Mouse (Mus musculus) ovary, postnatal 14 days (tissue): ENCODE data around the gene Zfp983.
"Not testable (repeated sequence)": the region's sequence is repeated elsewhere in the genome, so short reads cannot be mapped to it uniquely, and the experiment has no call there.

Experiments
- DNase-seq: peaks from one replicate; pipeline ENCODE4 v3.0.0; 2022; ENCODE audit warnings: low spot score

Gene Zfp983

GRCm38 (mm10) chr17:21650364-21650907 is at the start of gene Zfp983:
Gene Zfp983 (plus strand): TSS chr17:21650624.
- DNase-seq: peak; percentile 58

DNA sequence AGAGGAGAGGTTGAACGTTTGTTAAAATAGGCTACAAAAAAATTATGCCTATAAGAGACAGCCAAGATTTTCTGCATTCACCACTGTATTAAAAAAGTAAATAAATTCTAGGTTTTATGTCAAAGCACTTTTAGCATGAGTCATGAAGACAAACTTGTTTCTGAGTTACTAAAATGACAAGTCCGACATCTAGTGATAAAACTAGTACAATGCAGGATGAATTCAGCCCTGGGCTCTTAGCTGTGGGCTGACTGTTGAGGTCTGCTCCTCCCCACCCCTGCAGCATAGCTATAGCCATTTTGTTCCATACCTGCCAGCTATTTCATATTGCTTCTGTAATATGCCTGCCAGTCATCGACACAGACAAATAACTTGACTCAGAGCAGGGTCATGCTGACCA is 34.1 kb upstream of the Zfp983 start:
- DNase-seq: no peak

DNA sequence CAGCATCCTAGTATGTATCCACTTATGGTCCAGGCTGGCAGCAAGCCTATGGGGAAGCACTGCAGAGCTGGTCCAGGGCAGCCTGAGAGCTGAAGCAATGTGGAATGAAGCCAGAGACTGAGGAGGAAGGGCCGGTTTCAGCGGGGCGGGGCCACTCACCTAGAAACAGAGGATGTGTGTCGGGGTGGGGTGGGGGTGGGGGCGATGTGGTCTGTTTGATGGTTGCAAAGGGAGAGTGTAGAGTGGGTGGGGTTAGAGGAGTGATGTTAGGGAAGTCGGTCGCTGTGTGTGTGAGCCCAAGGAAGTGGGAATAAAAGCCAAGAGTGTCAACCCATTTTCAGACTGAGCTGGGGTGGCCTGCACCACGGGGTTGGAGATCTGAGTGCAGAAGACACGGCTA is 33.1 kb upstream of the Zfp983 start:
- no peak for DNase-seq

DNA sequence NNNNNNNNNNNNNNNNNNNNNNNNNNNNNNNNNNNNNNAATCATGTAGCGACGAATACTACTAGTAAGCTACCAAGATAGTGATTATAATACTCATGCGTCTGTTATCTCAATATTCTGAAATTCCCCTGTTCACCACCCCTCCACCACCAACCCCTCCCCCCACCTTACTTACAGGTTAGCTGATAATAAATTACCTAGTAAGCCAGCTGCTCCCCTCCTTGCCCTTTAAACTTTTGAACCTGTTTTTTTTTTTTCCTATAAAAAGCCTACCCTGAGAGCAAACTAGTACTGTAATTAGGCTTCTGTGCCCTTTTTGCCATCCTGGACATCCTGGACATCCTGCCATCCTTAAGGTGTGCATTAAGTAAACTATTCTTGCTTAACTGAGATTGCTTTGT is 26.8 kb upstream of the Zfp983 start:
- DNase-seq: no peak

DNA sequence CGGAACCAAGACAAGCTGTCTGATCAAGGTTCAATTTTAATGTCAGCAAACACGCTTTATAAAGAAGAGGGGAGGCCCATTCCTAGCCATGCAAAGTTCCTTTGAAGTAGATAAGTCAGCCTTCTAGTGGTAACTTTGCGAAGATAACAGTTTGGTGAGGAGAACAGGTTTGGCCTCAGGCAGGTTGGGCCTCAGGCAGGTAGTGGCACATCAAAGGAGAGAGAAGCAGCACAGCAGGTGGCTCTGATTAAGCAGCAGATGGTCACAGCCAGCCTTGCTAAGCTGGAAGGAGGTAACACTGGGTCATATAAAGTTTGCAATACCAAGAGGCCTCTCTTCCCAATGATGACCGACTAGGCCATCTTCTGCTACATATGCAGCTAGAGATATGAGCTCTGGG is 14.7 kb upstream of the Zfp983 start:
- DNase-seq: not testable (repeated sequence)

- no peak for DNase-seq
Measured at GRCm38 (mm10) chr17:21648791-21649190, 1.6 kb upstream of the Zfp983 start.

DNA sequence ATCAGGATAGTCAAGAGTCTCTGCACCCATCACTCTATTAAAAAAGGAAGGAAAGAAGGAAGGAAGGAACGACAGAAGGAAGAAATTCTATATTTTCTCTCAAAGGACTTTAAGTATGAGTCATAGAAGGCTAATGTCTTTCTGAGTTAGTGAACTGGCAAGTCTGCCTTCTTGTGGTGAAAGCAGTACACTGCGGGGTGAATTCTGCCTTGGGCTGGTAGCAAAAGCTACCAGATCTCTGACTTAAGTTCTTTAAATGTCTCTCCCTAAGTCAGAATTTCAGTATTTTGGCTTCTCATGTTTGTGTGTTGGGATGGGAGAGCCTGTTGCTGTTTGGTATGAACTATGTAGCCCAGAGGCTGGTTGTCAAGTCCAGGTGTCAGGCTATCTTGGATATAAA is 488 bp upstream of the Zfp983 start:
- DNase-seq: peak; percentile 1

GRCm38 (mm10) chr17:21678826-21679225 is 28.4 kb downstream of the Zfp983 start:
- not testable (repeated sequence) for DNase-seq

DNA sequence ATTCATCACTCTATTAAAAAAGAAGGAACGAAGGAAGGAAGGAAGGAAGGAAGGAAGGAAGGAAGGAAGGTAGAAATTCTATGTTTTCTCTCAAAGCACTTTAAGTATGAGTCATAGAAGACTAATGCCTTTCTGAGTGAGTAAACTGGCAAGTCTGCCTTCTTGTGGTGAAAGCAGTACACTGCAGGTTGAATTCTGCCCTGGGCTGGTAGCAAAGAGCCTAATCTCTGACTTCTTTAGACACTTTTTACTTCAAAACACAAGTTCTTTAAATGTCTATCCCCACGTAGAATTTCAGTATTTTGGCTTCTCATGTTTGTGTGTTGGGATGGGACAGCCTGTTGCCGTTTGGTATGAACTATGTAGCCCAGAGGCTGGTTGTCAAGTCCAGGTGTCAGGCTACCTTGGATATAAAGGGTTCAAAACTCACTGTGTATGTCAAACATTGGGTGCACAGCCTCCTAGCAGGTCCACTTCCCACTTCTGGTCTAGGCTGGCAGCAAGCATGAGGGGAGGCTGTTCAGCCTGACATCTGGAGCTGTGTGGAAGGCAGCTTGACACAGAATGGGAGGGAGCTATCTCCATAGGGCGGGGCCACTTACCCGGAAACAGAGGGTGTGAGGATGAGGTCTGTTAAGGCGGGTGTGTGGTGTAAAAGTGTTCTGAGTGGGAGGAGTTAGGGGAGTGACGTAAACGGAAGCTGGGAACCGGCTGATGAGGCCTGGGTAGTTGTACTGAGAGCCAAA is 29.0 kb downstream of the Zfp983 start:
- peak; percentile 71 for DNase-seq

DNA sequence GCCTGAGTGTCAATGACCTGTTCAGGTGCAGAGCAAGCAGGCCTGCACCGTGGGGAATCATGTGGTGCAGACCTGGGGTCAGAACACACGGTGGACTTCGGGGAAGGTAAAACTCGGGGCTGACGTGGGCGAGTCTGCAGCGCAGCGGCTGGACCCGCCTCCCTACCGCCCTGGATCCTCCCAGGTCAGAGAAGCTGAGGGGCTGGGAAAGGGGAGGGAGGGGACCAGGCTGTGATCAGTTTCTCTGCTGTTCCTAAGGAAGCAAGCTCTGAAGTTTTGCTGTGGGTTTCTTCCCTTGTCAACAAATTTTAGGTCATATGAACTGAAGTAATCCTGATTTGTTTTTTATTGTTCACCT is 29.6 kb downstream of the Zfp983 start:
- DNase-seq: not testable (repeated sequence)

- no peak for DNase-seq
Measured at GRCm38 (mm10) chr17:21691560-21691959, 41.1 kb downstream of the Zfp983 start, which contains the start of gene Gm10226. Gene Gm10226 (plus strand): TSS chr17:21691860.

- no peak for DNase-seq
Measured at GRCm38 (mm10) chr17:21693342-21693741, 42.9 kb downstream of the Zfp983 start.

- no peak for DNase-seq
Measured at GRCm38 (mm10) chr17:21696073-21696472, 45.6 kb downstream of the Zfp983 start.

- no peak for DNase-seq
Measured at GRCm38 (mm10) chr17:21702281-21703240, 52.1 kb downstream of the Zfp983 start.

DNA sequence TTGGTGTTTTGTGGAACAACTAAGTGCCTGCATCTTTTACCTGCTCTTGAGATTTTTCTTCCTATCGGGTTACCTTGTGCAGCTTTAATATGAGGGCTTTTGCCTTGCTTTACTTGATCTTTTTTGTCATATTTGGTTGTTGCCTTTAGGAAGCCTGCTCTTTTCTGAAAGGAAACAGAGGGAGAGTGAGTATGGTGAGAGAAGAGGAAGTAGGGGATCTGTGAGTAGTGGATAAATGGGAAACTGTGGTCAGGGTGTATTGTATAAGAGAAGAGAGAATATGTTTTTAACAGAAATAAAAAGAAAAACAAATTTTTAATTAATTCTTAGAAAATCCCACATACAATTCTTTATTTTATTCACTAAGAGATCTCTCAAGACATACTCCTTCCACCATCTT is 53.0 kb downstream of the Zfp983 start:
- no peak for DNase-seq

DNA sequence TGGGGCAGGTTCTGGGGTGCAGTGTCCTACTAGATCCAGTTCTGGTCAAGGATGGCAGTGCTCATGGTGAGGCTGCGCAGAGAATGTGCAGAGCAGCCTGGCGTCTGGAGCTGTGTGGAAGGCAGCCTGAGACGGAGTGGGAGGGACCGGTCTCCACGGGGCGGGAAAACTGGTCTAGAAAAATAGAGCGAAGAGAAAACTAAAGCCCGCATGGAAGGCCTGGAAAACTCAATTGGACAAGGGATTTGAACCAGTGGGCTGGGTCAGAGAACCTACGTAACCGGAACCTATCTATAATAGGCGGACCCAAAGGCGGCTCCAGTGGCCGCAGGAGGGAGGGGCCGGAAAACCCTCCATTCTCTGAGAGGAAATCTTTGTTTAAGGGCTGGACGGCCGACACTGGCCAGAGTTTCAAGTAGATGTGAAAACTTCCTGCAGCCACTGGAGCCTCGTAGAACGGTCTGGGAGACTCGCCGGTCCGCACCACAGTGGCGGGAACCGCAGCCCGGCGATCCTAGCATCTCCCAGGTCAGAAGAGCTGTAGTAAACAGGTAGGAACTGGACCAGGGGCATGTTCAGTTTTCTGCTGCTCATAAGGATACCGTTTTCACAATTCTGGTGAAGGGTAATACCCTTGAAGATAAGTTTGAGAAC is 57.0 kb downstream of the Zfp983 start, which contains the start of gene Zfp760:
Gene Zfp760 (plus strand): TSS at position 399 of the 654 bp plus-strand sequence.
- DNase-seq: peak; percentile 63

GRCm38 (mm10) chr17:21708401-21708800 is 58.0 kb downstream of the Zfp983 start:
- DNase-seq: no peak
